8 mouse cellular contexts compared by ENCODE assay signal in genomic region chr11:5521516-5522291, GRCm38 (mm10). TPM values are rescaled to one million over a fixed set of nuclear protein-coding genes. Genes with fewer than 3 reads are reported as not detected.
DNase-seq lines count a peak whose midpoint lies in the region; ATAC-seq and TF ChIP-seq lines count a peak whose summit lies in the region.

No protein-coding gene starts in this region.

- peak overlapping the region; percentile 90 for H3K27ac ChIP-seq in MEL (ENCODE audit: control insufficient read depth, low read depth, low read length)
- H3K27ac ChIP-seq in cerebellum, adult 2 months (ENCODE audit: insufficient read depth, low read length): peak overlapping the region; percentile 96
- peak overlapping the region; percentile 94 for H3K27ac ChIP-seq in lung, embryonic 15.5 days
- peak overlapping the region; percentile 93 for H3K27ac ChIP-seq in olfactory bulb, adult 2 months (ENCODE audit: insufficient read depth, low read depth, low read length)

- peaks cover 33% of the 10 kb centered on the region for H3K79me2 ChIP-seq in MEL (ENCODE audit: control insufficient read depth, insufficient read depth, low read length, poor library complexity)

- H3K4me1 ChIP-seq in MEL (ENCODE audit: control insufficient read depth in 1 of 2, insufficient read depth in 2 of 2, low read length in 2 of 2): peaks cover 7 to 14% of the 10 kb centered on the region in 2 experiments; a peak in 3 of 4 replicates
- peaks cover 7% of the 10 kb centered on the region; the same call in 1 of the 2 replicates for H3K4me1 ChIP-seq in cerebellum, adult 2 months (ENCODE audit: control insufficient read depth, insufficient read depth, low read length)
- peaks cover 23% of the 10 kb centered on the region for H3K4me1 ChIP-seq in lung, embryonic 15.5 days
- H3K4me1 ChIP-seq in olfactory bulb, adult 2 months (ENCODE audit: control insufficient read depth, insufficient read depth, low read length): peaks cover 15% of the 10 kb centered on the region

- H3K36me3 ChIP-seq in MEL (ENCODE audit: control insufficient read depth in 1 of 2, insufficient read depth in 2 of 2, low read length in 2 of 2): peaks cover 26 to 38% of the 10 kb centered on the region in 2 experiments
- H3K36me3 ChIP-seq in lung, embryonic 15.5 days: peaks cover 44% of the 10 kb centered on the region

- peak; percentile 58 to 59; a peak in 3 of 4 replicates for TF ChIP-seq POLR2A in MEL (IDR thresholded peaks at IDR 0.05; ENCODE audit: control insufficient read depth in 1 of 2, insufficient read depth in 1 of 2, low read depth in 1 of 2, low read length in 2 of 2, poor library complexity in 1 of 2)
- no peak for TF ChIP-seq POLR2A in cerebellum, adult 2 months (IDR thresholded peaks at IDR 0.05; ENCODE audit: borderline replicate concordance, insufficient read depth, low read length)
- no peak for TF ChIP-seq POLR2A in olfactory bulb, adult 2 months (IDR thresholded peaks at IDR 0.05; ENCODE audit: insufficient read depth, low read depth, low read length)

- no peaks in the 10 kb centered on the region for H3K9me3 ChIP-seq in MEL (replicated peaks; ENCODE audit: insufficient read depth, low read length)
- no peaks in the 10 kb centered on the region for H3K9me3 ChIP-seq in lung, embryonic 15.5 days

- no peaks in the 10 kb centered on the region for H3K27me3 ChIP-seq in MEL (ENCODE audit: control insufficient read depth in 1 of 2, insufficient read depth in 2 of 2, low read length in 2 of 2)
- no peaks in the 10 kb centered on the region for H3K27me3 ChIP-seq in cerebellum, adult 2 months (ENCODE audit: control insufficient read depth, insufficient read depth, low read length)
- H3K27me3 ChIP-seq in lung, embryonic 15.5 days: no peaks in the 10 kb centered on the region

- peak; percentile 42 for TF ChIP-seq RAD21 in MEL (IDR thresholded peaks at IDR 0.05; ENCODE audit: low read depth, low read length)

- peak overlapping the region; percentile 92 for H3K9ac ChIP-seq in MEL (ENCODE audit: control insufficient read depth, low read depth, low read length, poor library complexity, severe bottlenecking)
- H3K9ac ChIP-seq in lung, embryonic 15.5 days: peak overlapping the region; percentile 99

- DNase-seq in MEL (ENCODE audit: low read depth, low spot score): peak; percentile 95
- peak; percentile 72 to 84 for DNase-seq in cerebellum, adult 2 months
- DNase-seq in forelimb bud, embryonic 11.5 days (ENCODE audit: low read depth, low spot score): peak; percentile 54
- peak; percentile 66 for DNase-seq in layer of hippocampus, adult 9-10 months (ENCODE audit: low spot score)
- DNase-seq in thymus, postnatal 0 days (ENCODE audit: low spot score): peak; percentile 79

- peak overlapping the region; percentile 76 for H3K4me2 ChIP-seq in lung, embryonic 15.5 days

- 0 out of 4 replicates have a peak, but pooled peaks of 1 of the 2 experiments have one; percentile 14 for TF ChIP-seq EP300 in MEL (IDR thresholded peaks at IDR 0.05; ENCODE audit: low read depth in 1 of 2, low read length in 2 of 2)

- peak; percentile 51 to 57 for ATAC-seq in hematopoietic stem cell, adult 5-6 weeks (replicated peaks in 1 of 2; ENCODE audit: insufficient read depth in 1 of 2, low FRiP score in 2 of 2, low TSS enrichment in 1 of 2, low read depth in 1 of 2, poor library complexity in 2 of 2, severe bottlenecking in 2 of 2)
- 0 out of 2 replicates have a peak, but pooled peaks have one; percentile 6 for ATAC-seq in lung, embryonic 15.5 days (ENCODE audit: borderline replicate concordance, extremely low read depth, low FRiP score, low TSS enrichment)

- peak in 2 of 3 experiments; percentile 59 to 70; a peak in 5 of 6 replicates for TF ChIP-seq CTCF in MEL (IDR thresholded peaks at IDR 0.05 in 2 of 3, conservative IDR thresholded peaks at IDR 0.05 in 1 of 3; ENCODE audit: control insufficient read depth in 1 of 3, insufficient read depth in 1 of 3, low read depth in 2 of 3, low read length in 3 of 3, poor library complexity in 1 of 3, severe bottlenecking in 1 of 3)
- peak; percentile 49; the same call in 1 of the 2 replicates for TF ChIP-seq CTCF in cerebellum, adult 2 months (IDR thresholded peaks at IDR 0.05; ENCODE audit: borderline replicate concordance, insufficient read depth, low read depth, low read length)
- peak; percentile 43; the same call in 1 of the 2 replicates for TF ChIP-seq CTCF in olfactory bulb, adult 2 months (IDR thresholded peaks at IDR 0.05; ENCODE audit: insufficient read depth, low read depth, low read length)

- under 1% methylated on average over 34 of the region's 34 CpGs for WGBS in cerebellum, adult 2 months
- WGBS in lung, embryonic 15.5 days: under 1% methylated on average over 34 of the region's 34 CpGs
- WGBS in olfactory bulb, adult 2 months: under 1% methylated on average over 34 of the region's 34 CpGs

- H3K4me3 ChIP-seq in MEL (ENCODE audit: control insufficient read depth in 1 of 2, insufficient read depth in 1 of 2, low read depth in 2 of 2, low read length in 2 of 2): peak overlapping the region; percentile 89 to 98
- H3K4me3 ChIP-seq in cerebellum, adult 2 months (replicated peaks; ENCODE audit: insufficient read depth, low read depth, low read length): peak overlapping the region; percentile 67
- peak overlapping the region; percentile 88 for H3K4me3 ChIP-seq in lung, embryonic 15.5 days
- peak overlapping the region; percentile 99 for H3K4me3 ChIP-seq in olfactory bulb, adult 2 months (ENCODE audit: insufficient read depth, low read depth, low read length)

TF ChIP-seq in MEL, 35 proteins besides CTCF, POLR2A, EP300 and RAD21 (continues in another document):
- TF ChIP-seq ZC3H11A (IDR thresholded peaks at IDR 0.05; ENCODE audit: low read depth, low read length): no peak
- peak; percentile 73; the same call in 1 of the 2 replicates for TF ChIP-seq TBP (IDR thresholded peaks at IDR 0.05; ENCODE audit: low read depth, low read length)
- TF ChIP-seq SMC3 (IDR thresholded peaks at IDR 0.05; ENCODE audit: low read depth, low read length): peak; percentile 33; the same call in 1 of the 2 replicates
- TF ChIP-seq USF2 (IDR thresholded peaks at IDR 0.05; ENCODE audit: borderline replicate concordance in 1 of 2, insufficient read depth in 1 of 2, low read depth in 1 of 2, low read length in 2 of 2): no peak
- no peak for TF ChIP-seq GABPA (IDR thresholded peaks at IDR 0.05; ENCODE audit: low read depth, low read length)
- no peak for TF ChIP-seq MAFK (IDR thresholded peaks at IDR 0.05; ENCODE audit: borderline replicate concordance, low read depth, low read length)
- TF ChIP-seq NRF1 (IDR thresholded peaks at IDR 0.05; ENCODE audit: insufficient read depth, low read depth, low read length, poor library complexity, severe bottlenecking): peak; percentile 29; the same call in 1 of the 2 replicates
- TF ChIP-seq HCFC1 (IDR thresholded peaks at IDR 0.05; ENCODE audit: low read depth, low read length): peak; percentile 53
- peak; percentile 65; the same call in 1 of the 2 replicates for TF ChIP-seq ETS1 (IDR thresholded peaks at IDR 0.05; ENCODE audit: low read depth, low read length)
- TF ChIP-seq MAZ (IDR thresholded peaks at IDR 0.05; ENCODE audit: low read depth, low read length): peak; percentile 85
- peak; percentile 40; the same call in 1 of the 2 replicates for TF ChIP-seq JUND (IDR thresholded peaks at IDR 0.05; ENCODE audit: low read depth, low read length)
- TF ChIP-seq MXI1 (IDR thresholded peaks at IDR 0.05; ENCODE audit: low read depth, low read length): peak; percentile 46
- peak; percentile 18; the same call in 1 of the 2 replicates for TF ChIP-seq TCF12 (IDR thresholded peaks at IDR 0.05; ENCODE audit: low read depth, low read length)
- no peak for TF ChIP-seq ELF1 (IDR thresholded peaks at IDR 0.05; ENCODE audit: low read depth, low read length)
- peak; percentile 95; the same call in 1 of the 2 replicates for TF ChIP-seq CHD1 (IDR thresholded peaks at IDR 0.05; ENCODE audit: low read depth, low read length)
- TF ChIP-seq MYB (IDR thresholded peaks at IDR 0.05; ENCODE audit: low read depth, low read length): peak; percentile 5; the same call in 1 of the 2 replicates

RNA-seq across cellular contexts. Expression of gene Xbp1, which starts 1.2 kb away (rescaled TPM):
- total RNA-seq in MEL (2012; rRNA removed): 84.2 and 101 TPM in 2 replicates
- 10 to 100 TPM in 1 of 2 experiments, not detected in 1; 81.8 TPM for polyA plus RNA-seq in MEL (2012; ENCODE audit: insufficient read depth in 1 of 2, insufficient read length in 2 of 2, low read depth in 1 of 2, low replicate concordance in 2 of 2, missing spikeins in 1 of 2)
- polyA plus RNA-seq in cerebellum, adult 2 months (2012; rRNA removed): 64.5 and 69.7 TPM in 2 replicates
- total RNA-seq in hematopoietic stem cell, adult 5-6 weeks (2017): 98.8 and 100 TPM in 2 replicates
- 211 and 229 TPM in 2 replicates for polyA plus RNA-seq in lung, embryonic 15.5 days (2015; fragmentation: Nextera tagmentation; extraction: Ambion mirVana)
- not detected in 2 replicates for polyA plus RNA-seq in olfactory bulb, adult 2 months (2012; ENCODE audit: insufficient read depth, insufficient read length, low replicate concordance, missing spikeins)
- 194 and 213 TPM in 2 replicates for polyA plus RNA-seq in thymus, postnatal 0 days (2015; fragmentation: Nextera tagmentation; extraction: Ambion mirVana)

RNA-seq across cellular contexts. Expression of gene Ccdc117, which starts 20.3 kb away (rescaled TPM):
- total RNA-seq in MEL (2012; rRNA removed): 26.3 and 35.4 TPM in 2 replicates
- polyA plus RNA-seq in MEL (2012; ENCODE audit: insufficient read depth in 1 of 2, insufficient read length in 2 of 2, low read depth in 1 of 2, low replicate concordance in 2 of 2, missing spikeins in 1 of 2): 10 to 100 TPM in 1 of 2 experiments, not detected in 1; 19.4 TPM
- 12.5 and 13.1 TPM in 2 replicates for polyA plus RNA-seq in cerebellum, adult 2 months (2012; rRNA removed)
- total RNA-seq in hematopoietic stem cell, adult 5-6 weeks (2017): 39.0 and 49.0 TPM in 2 replicates
- polyA plus RNA-seq in lung, embryonic 15.5 days (2015; fragmentation: Nextera tagmentation; extraction: Ambion mirVana): 20.8 and 22.3 TPM in 2 replicates
- not detected in 2 replicates for polyA plus RNA-seq in olfactory bulb, adult 2 months (2012; ENCODE audit: insufficient read depth, insufficient read length, low replicate concordance, missing spikeins)
- 17.7 and 18.5 TPM in 2 replicates for polyA plus RNA-seq in thymus, postnatal 0 days (2015; fragmentation: Nextera tagmentation; extraction: Ambion mirVana)

RNA-seq across cellular contexts. Expression of gene Ankrd36, which starts 47.8 kb away (rescaled TPM):
- total RNA-seq in MEL (2012; rRNA removed): 3.4 and 5.2 TPM in 2 replicates
- polyA plus RNA-seq in MEL (2012; ENCODE audit: insufficient read depth in 1 of 2, insufficient read length in 2 of 2, low read depth in 1 of 2, low replicate concordance in 2 of 2, missing spikeins in 1 of 2): 1 to 10 TPM in 1 of 2 experiments, not detected in 1; 3.2 TPM
- not detected in 2 replicates for polyA plus RNA-seq in cerebellum, adult 2 months (2012; rRNA removed)
- total RNA-seq in hematopoietic stem cell, adult 5-6 weeks (2017): not detected in 2 replicates
- polyA plus RNA-seq in lung, embryonic 15.5 days (2015; fragmentation: Nextera tagmentation; extraction: Ambion mirVana): 0.09 TPM in 1 of 2 replicates, not detected in the other
- polyA plus RNA-seq in olfactory bulb, adult 2 months (2012; ENCODE audit: insufficient read depth, insufficient read length, low replicate concordance, missing spikeins): not detected in 2 replicates
- polyA plus RNA-seq in thymus, postnatal 0 days (2015; fragmentation: Nextera tagmentation; extraction: Ambion mirVana): 0.05 TPM in 1 of 2 replicates, not detected in the other

Comparison
In these comparisons a context has a peak if more than half of its experiments do, and no peak if none do; other contexts are left out.
1. Peak in every context shown above with its lines: DNase-seq, ATAC-seq, H3K4me3 ChIP-seq and H3K27ac ChIP-seq.
2. POLR2A ChIP-seq: peak in MEL (2 of 2); none in cerebellum, adult 2 months (single experiment) and olfactory bulb, adult 2 months (single experiment).
3. RNA of gene Ccdc117, which starts 20.3 kb away (polyA plus RNA-seq): 20.8 to 22.3 TPM in lung, embryonic 15.5 days, 19.4 TPM in MEL, 17.7 to 18.5 TPM in thymus, postnatal 0 days and 12.5 to 13.1 TPM in cerebellum, adult 2 months; not detected in olfactory bulb, adult 2 months; every median in the first group is over 10 times any median in the second.